Mouse (Mus musculus) embryo, embryonic 11 days (tissue): ENCODE measurements at regions not wholly inside any gene's neighbourhood (a gene's known extent, or its start where the extent isn't known, plus 50 kb on each side); places are given as distances from the start of the nearest gene placed in this dataset.

Source experiments
- DNase-seq: peaks from one replicate; pipeline ENCODE4 v3.0.0-alpha.2; 2015

GRCm38 (mm10) chr12:71429561-71430200 is 120.0 kb downstream of the Dact1 start:
- DNase-seq = peak; percentile 85

- DNase-seq = no peak
Observed at GRCm38 (mm10) chr12:71430331-71430730, 120.6 kb downstream of the Dact1 start.

GRCm38 (mm10) chr12:71431116-71431515 is 121.4 kb downstream of the Dact1 start:
- no peak for DNase-seq

- DNase-seq = peak; percentile 83
Observed at GRCm38 (mm10) chr12:71433549-71434200, 124.0 kb downstream of the Dact1 start.

- peak; percentile 76 for DNase-seq
Observed at GRCm38 (mm10) chr12:71438254-71438653, 128.6 kb downstream of the Dact1 start.

GRCm38 (mm10) chr12:71440863-71441262 is 131.2 kb downstream of the Dact1 start:
- no peak for DNase-seq

GRCm38 (mm10) chr12:71441272-71441671 is 131.6 kb downstream of the Dact1 start:
- no peak for DNase-seq

- DNase-seq = no peak
Observed at GRCm38 (mm10) chr12:71446177-71446891, 136.7 kb downstream of the Dact1 start.

- no peak for DNase-seq
Observed at GRCm38 (mm10) chr12:71446892-71447268, 137.2 kb downstream of the Dact1 start.

- DNase-seq = no peak
Observed at GRCm38 (mm10) chr12:71449032-71449431, 139.3 kb downstream of the Dact1 start.

- DNase-seq = no peak
Observed at GRCm38 (mm10) chr12:71450128-71450527, 140.4 kb downstream of the Dact1 start.

GRCm38 (mm10) chr12:71450680-71451463 is 141.2 kb downstream of the Dact1 start:
- DNase-seq = peak; percentile 73

- DNase-seq = no peak
Observed at GRCm38 (mm10) chr12:71456900-71457299, 147.2 kb downstream of the Dact1 start.

GRCm38 (mm10) chr12:71458559-71459176 is 149.0 kb downstream of the Dact1 start:
- no peak for DNase-seq

GRCm38 (mm10) chr12:71460643-71461042 is 151.0 kb downstream of the Dact1 start:
- no peak for DNase-seq

GRCm38 (mm10) chr12:71467820-71468219 is 158.1 kb downstream of the Dact1 start:
- no peak for DNase-seq

GRCm38 (mm10) chr12:71468324-71468723 is 158.6 kb downstream of the Dact1 start:
- no peak for DNase-seq

- DNase-seq = no peak
Observed at GRCm38 (mm10) chr12:71470983-71471715, 161.5 kb downstream of the Dact1 start.

- DNase-seq = no peak
Observed at GRCm38 (mm10) chr12:71471720-71472119, 162.0 kb downstream of the Dact1 start.

GRCm38 (mm10) chr12:71476238-71476637 is 166.6 kb downstream of the Dact1 start:
- DNase-seq = no peak

GRCm38 (mm10) chr12:71477691-71478090 is 168.0 kb downstream of the Dact1 start:
- no peak for DNase-seq

GRCm38 (mm10) chr12:71481371-71481770 is 171.7 kb downstream of the Dact1 start:
- no peak for DNase-seq
